Mouse (Mus musculus): ENCODE data around the gene Slc25a31.

GRCm38 (mm10) chr3:40669395-40669794 is 39.3 kb upstream of the Slc25a31 start:
- TF ChIP-seq CTCF (IDR thresholded peaks at IDR 0.05; ENCODE audit: extremely low read depth, insufficient read depth, insufficient read length, insufficient replicate concordance) (no peak), POLR2A (IDR thresholded peaks at IDR 0.05; ENCODE audit: low read depth, low read length) (no peak)

All from spleen, adult 2 months (tissue).